Comparison of ENCODE assay signal across 8 mouse cellular contexts in the genomic region with DNA sequence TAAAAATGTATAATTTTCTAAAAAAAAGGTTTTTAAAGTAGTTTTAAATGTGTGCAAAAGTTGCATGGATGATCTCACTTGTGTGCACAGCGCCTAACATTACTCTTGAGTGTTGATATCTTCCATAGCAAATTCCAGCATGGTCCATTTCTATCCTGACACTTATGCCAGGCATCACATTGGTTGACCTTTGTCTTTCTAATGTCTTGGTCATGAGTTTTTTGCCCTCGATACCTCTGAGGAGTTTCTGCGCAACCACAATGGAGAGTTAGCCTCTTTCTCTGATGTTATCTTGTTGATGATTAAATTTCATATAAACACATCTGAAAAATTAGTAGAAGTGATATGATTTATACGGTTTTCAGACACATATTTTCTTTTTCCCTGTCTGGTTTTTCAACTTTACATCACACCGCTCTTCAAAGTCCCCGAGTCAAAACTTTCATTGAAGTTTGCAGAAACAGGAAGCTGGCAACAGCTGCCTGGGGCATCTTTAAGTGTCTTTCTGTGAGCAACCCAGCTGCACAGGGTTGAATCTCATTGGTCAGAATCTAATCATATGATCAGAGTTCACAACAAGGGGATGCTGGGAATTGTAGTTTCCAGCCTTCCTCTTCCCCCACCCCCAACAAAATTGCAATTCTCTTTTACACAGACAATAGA.
A peak's percentile ranks its signal among the peaks of the same experiment; 100 is the strongest.
DNase-seq lines count a peak whose midpoint lies in the region; ATAC-seq and TF ChIP-seq lines count a peak whose summit lies in the region.

No protein-coding gene starts in this region.

- H3K27ac ChIP-seq in heart, embryonic 11.5 days (ENCODE audit: low read depth, low read length), result no peak overlapping the region
- no peak overlapping the region for H3K27ac ChIP-seq in heart, adult 2 months
- no peak overlapping the region for H3K27ac ChIP-seq in embryonic facial prominence, embryonic 14.5 days (replicated peaks; ENCODE audit: low read depth, low read length)

- H3K79me2 ChIP-seq in heart, adult 2 months (replicated peaks; ENCODE audit: control insufficient read depth, insufficient read depth, low read length), result no peaks in the 10 kb centered on the region

- TF ChIP-seq EP300 in heart, adult 2 months (IDR thresholded peaks at IDR 0.05; ENCODE audit: insufficient read depth, low read depth, low read length), result no peak

- peak; percentile 68; the same call in 1 of the 2 replicates for ATAC-seq in heart, embryonic 11.5 days (replicated peaks; ENCODE audit: insufficient number of reproducible peaks, low FRiP score, low TSS enrichment)
- ATAC-seq in embryonic facial prominence, embryonic 14.5 days (ENCODE audit: low read depth), result peak; percentile 88

- 70% methylated on average over 6 of the region's 6 CpGs for WGBS in heart, embryonic 11.5 days (ENCODE audit: insufficient replicate concordance)
- 68% methylated on average over 6 of the region's 6 CpGs for WGBS in heart, adult 2 months
- WGBS in embryonic facial prominence, embryonic 14.5 days, result 49% methylated on average over 6 of the region's 6 CpGs

- TF ChIP-seq CTCF in heart, adult 2 months (IDR thresholded peaks at IDR 0.05), result no peak

- H3K4me2 ChIP-seq in heart, embryonic 11.5 days, result no peak overlapping the region
- 0 out of 2 replicates have a peak overlapping the region, but pooled peaks have one; percentile 20 for H3K4me2 ChIP-seq in embryonic facial prominence, embryonic 14.5 days (ENCODE audit: low read depth, low read length)

- no peak for DNase-seq in heart, adult 2 months
- peak; percentile 59 for DNase-seq in CD4-positive helper T cell, adult 2 months (ENCODE audit: low read depth, low spot score)
- peak; percentile 91 for DNase-seq in embryonic facial prominence, embryonic 14.5 days (ENCODE audit: low spot score)
- peak; percentile 23 for DNase-seq in kidney, postnatal 14 days
- peak; percentile 20 for DNase-seq in retina, postnatal 7 days (ENCODE audit: low read depth, low spot score)
- no peak for DNase-seq in cerebellum, adult 11 months
- no peak for DNase-seq in cerebellum, adult 18-20 months

- no peaks in the 10 kb centered on the region for H3K4me1 ChIP-seq in heart, embryonic 11.5 days (ENCODE audit: control insufficient read depth, insufficient read depth, low read length)
- H3K4me1 ChIP-seq in heart, adult 2 months (ENCODE audit: control insufficient read depth, insufficient read depth, low read length), result no peaks in the 10 kb centered on the region
- no peaks in the 10 kb centered on the region for H3K4me1 ChIP-seq in embryonic facial prominence, embryonic 14.5 days (ENCODE audit: control insufficient read depth, insufficient read depth, low read length)

- H3K9ac ChIP-seq in heart, embryonic 11.5 days (ENCODE audit: low read depth, low read length), result no peak overlapping the region
- no peak overlapping the region for H3K9ac ChIP-seq in heart, adult 2 months (ENCODE audit: low read depth, low read length)
- H3K9ac ChIP-seq in embryonic facial prominence, embryonic 14.5 days (ENCODE audit: low read depth, low read length), result no peak overlapping the region

- no peak overlapping the region for H3K4me3 ChIP-seq in heart, embryonic 11.5 days (ENCODE audit: low read depth, low read length)
- no peak overlapping the region for H3K4me3 ChIP-seq in heart, adult 2 months
- peak overlapping the region; percentile 13; the same call in 1 of the 2 replicates for H3K4me3 ChIP-seq in embryonic facial prominence, embryonic 14.5 days (ENCODE audit: low read depth, low read length)

- no peaks in the 10 kb centered on the region for H3K9me3 ChIP-seq in heart, embryonic 11.5 days (replicated peaks; ENCODE audit: control insufficient read depth, low read length)
- no peaks in the 10 kb centered on the region for H3K9me3 ChIP-seq in embryonic facial prominence, embryonic 14.5 days (ENCODE audit: control insufficient read depth, low read length)

- no peak for TF ChIP-seq POLR2A in heart, adult 2 months (IDR thresholded peaks at IDR 0.05; ENCODE audit: insufficient read depth, low read depth, low read length)

- no peaks in the 10 kb centered on the region for H3K36me3 ChIP-seq in heart, embryonic 11.5 days (ENCODE audit: control insufficient read depth, insufficient read depth, low read length)
- no peaks in the 10 kb centered on the region for H3K36me3 ChIP-seq in heart, adult 2 months (ENCODE audit: control insufficient read depth, insufficient read depth, low read length)
- no peaks in the 10 kb centered on the region for H3K36me3 ChIP-seq in embryonic facial prominence, embryonic 14.5 days (ENCODE audit: control insufficient read depth, insufficient read depth, low read length)

- intact Hi-C loops in heart, adult 2 months (cut with DNase I), result no loop called here

- H3K27me3 ChIP-seq in heart, embryonic 11.5 days (ENCODE audit: control insufficient read depth, insufficient read depth, low read length), result no peaks in the 10 kb centered on the region
- no peaks in the 10 kb centered on the region for H3K27me3 ChIP-seq in heart, adult 2 months (ENCODE audit: control insufficient read depth, insufficient read depth, low read length)
- no peaks in the 10 kb centered on the region for H3K27me3 ChIP-seq in embryonic facial prominence, embryonic 14.5 days (replicated peaks; ENCODE audit: control insufficient read depth, insufficient read depth, low read length)

Comparison
In these comparisons a context has a peak if more than half of its experiments do, and no peak if none do; other contexts are left out.
1. DNase-seq: peak in CD4-positive helper T cell, adult 2 months (single experiment), embryonic facial prominence, embryonic 14.5 days (single experiment), kidney, postnatal 14 days (single experiment) and retina, postnatal 7 days (single experiment); none in heart, adult 2 months (0 of 2), cerebellum, adult 11 months (single experiment) and cerebellum, adult 18-20 months (0 of 2).